Mouse (Mus musculus) cerebellum, postnatal 4 days (tissue): ENCODE measurements around the gene Eif2ak1.
"Not testable (repeated sequence)": the region's sequence is repeated elsewhere in the genome, so short reads cannot be mapped to it uniquely, and the experiment has no call there.

ENCODE experiments used
- DNase-seq, 2 experiments: peaks; one replicate each; pipeline ENCODE4 v3.0.0; 2022; ENCODE audit warnings: low spot score in 2 of 2, mixed read lengths in 1 of 2

Eif2ak1 gene

DNA sequence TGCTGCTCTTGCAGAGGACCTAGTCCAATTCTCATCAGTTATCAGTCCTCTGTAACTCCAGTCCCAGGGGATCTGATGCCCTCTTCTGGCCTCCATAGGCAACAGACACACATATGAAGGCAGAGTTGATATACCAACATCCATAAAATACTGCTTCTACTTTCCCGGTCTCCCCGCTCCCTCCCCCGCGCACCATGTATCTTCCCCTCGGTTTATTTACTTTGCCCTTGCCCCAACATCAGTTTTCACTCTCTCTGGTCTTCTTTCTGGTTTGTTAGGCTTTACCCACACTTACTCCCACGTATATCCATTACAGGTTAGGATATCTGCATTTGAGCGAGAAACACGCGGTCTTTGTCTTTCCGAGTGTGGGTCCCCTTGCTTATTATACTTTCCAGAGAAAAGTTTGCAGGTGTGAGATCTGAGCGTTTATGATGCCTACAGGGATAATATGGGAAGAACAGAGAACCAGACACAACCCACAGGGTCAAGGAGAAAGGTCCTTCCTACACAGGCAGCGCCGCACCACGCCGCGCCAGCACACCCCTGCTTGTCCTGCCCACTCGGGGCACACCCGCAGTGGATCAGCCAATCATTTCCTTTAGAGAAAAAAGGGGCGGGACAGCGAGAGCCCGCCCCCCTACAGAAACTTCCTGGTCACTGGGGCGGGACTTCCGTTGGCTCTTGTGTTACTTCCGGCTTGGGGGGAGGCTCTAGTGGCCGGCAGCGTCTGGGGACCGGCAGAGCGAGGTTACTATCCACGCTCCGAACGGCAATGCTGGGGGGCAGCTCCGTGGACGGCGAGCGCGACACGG is at the start of gene Eif2ak1:
Gene Eif2ak1, plus strand, starts transcription at position 673 of the 815 bp plus-strand sequence.
- peak; percentile 82 to 88 for DNase-seq

DNA sequence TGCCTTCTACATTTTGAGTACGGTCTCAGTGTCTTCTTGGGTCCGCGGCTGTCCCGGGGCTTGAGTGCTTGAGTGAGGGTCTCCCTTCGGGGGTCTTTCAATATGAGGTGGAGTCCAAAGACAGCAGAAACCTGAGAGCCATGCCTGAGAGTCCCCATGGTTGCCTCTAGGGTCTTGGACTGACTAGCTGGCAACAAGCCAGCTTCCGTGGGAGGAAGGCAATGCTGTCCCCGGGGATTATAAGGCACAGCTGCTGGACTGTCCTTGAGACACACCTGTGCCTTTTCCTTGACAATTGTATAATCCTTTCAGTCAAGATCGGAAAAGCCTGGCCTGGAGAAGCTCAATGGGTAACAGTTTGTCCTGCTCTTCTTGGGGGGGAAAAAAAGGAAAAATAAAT is 35.6 kb upstream of the Eif2ak1 start:
- no peak for DNase-seq

- DNase-seq = peak in 1 of 2 experiments; percentile 15
Measured at GRCm38 (mm10) chr5:143785391-143785790, 32.2 kb upstream of the Eif2ak1 start.

- not testable (repeated sequence) for DNase-seq
Measured at GRCm38 (mm10) chr5:143801216-143801615, 16.4 kb upstream of the Eif2ak1 start.

- no peak for DNase-seq
Measured at GRCm38 (mm10) chr5:143804056-143804765, 13.4 kb upstream of the Eif2ak1 start.

DNA sequence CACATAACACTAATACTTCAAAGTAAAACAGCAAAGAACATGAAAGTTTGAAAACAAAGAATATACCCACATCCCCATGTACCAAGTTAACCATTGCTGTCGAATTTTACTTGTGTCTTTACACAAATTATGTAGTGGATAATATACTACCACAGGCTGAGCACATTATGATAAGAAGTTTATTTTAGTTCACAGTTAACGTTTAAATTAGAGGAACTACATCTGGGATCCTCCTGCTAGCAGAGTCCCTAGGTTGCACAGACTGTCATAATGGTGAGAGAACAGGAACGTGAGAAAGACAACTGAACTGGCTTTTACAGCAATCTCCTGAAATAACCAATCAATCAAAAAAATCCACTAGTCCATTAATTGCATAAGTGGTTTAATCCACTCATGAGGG is 10.3 kb upstream of the Eif2ak1 start:
- DNase-seq = no peak

- DNase-seq = no peak
Measured at GRCm38 (mm10) chr5:143809421-143810090, 8.0 kb upstream of the Eif2ak1 start.

- DNase-seq = no peak
Measured at GRCm38 (mm10) chr5:143811653-143812052, 5.9 kb upstream of the Eif2ak1 start.

DNA sequence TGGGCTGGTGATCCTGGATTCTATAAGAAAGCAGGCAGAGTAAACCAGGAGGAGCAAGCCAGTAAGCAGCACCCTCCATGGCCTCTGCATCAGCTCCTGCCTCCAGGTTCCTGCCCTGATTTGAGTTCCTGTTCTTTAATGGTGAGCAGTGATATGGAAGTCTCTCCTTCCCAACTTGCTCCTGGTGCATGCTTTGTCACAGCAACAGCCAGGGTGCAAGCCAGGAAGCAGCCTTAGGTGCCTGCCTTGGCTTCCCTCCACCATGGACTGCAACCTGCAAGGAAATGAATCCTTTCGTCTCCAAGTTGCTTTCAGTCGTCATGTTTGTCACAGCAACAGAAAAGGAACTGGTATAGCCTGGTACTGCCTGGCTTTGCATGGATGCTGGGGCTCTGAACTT is 3.0 kb upstream of the Eif2ak1 start:
- DNase-seq = no peak

- DNase-seq = no peak
Measured at GRCm38 (mm10) chr5:143817931-143818311, 333 bp downstream of the Eif2ak1 start.

DNA sequence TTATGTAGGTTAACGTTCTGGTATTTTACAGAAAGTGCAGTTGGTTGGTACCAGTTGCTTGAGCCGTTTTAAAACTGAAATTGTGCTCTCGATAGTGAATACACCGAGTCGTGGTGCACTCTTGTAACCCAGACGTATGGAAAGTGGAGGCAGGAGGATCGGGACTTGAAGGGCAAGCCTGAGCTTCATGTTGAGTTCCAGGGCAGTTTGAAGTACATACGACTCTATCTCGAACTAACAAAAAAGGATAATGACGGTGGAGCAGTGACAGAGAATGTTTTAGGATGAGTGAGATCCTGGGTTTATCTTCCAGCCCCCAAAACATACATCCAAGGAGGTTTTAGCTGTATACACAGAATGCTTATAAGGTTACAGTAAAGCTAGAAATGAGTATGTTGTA is 873 bp downstream of the Eif2ak1 start:
- no peak for DNase-seq

- DNase-seq = no peak
Measured at GRCm38 (mm10) chr5:143818949-143819348, 1.4 kb downstream of the Eif2ak1 start.

GRCm38 (mm10) chr5:143819906-143820660 is 2.5 kb downstream of the Eif2ak1 start:
- no peak for DNase-seq

GRCm38 (mm10) chr5:143820820-143821219 is 3.2 kb downstream of the Eif2ak1 start:
- no peak for DNase-seq

- no peak for DNase-seq
Measured at GRCm38 (mm10) chr5:143871547-143872169, 54.1 kb downstream of the Eif2ak1 start.

- DNase-seq = no peak
Measured at GRCm38 (mm10) chr5:143874571-143874970, 57.0 kb downstream of the Eif2ak1 start.

DNA sequence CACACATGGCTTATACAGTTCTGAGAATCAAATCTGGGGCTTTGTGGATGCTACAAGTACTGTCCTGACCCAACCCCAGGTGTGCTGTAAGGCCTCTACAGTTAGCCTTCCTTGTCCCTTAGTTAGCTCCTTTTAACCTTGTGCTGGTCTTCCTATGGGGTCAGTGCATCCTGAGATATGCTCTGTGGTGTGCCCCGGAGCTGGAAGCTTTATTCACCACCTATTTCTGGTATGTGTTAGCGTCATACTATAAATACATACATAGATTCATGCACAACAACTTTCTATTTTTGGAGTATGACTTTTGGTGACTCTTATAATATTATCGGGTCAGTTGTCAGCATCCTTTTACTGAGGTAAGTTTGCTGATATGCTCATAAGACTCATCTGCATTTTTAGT is 67.7 kb downstream of the Eif2ak1 start:
- no peak for DNase-seq

GRCm38 (mm10) chr5:143890741-143891140 is 73.2 kb downstream of the Eif2ak1 start:
- no peak for DNase-seq

- DNase-seq = no peak
Measured at GRCm38 (mm10) chr5:143892255-143892886, 74.8 kb downstream of the Eif2ak1 start.

DNA sequence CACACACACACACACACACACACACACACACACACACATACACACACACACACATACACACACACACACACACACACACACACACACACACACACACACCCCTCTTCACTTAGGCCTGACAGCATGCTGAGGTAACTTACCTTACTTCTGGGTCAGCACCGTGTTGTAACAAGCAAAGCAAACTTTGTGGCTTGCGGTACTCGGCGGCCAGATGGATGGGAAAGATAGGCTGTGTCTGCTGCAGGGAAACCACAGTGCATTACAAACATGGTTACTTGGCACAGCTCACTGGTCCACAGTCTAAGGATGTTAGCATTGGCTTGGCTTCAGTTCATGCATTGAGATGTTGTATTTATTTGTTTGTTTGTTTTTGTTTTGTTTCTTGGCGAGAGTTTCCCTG is 75.8 kb downstream of the Eif2ak1 start:
- DNase-seq = no peak
